Mouse (Mus musculus) megakaryocyte, embryonic 14.5 days (primary cell): ENCODE results near the gene Ttc7.

Source experiments
- FLI1 ChIP-seq: IDR thresholded peaks from 2 replicates; pipeline ENCODE4 v1.6.1; 2012; ENCODE audit warnings: low read length, inconsistent platforms, mixed read lengths
- GATA1 ChIP-seq: IDR thresholded peaks from 3 replicates; pipeline ENCODE4 v1.6.1; 2012; ENCODE audit warnings: mixed read lengths, low read length, inconsistent platforms, borderline replicate concordance

GRCm38 (mm10) chr17:87345252-87345593 lies 62.5 kb downstream of the Ttc7 start:
- TF ChIP-seq GATA1 (no peak), FLI1 (no peak)
